Mouse (Mus musculus): ENCODE measurements at regions not wholly inside any gene's neighbourhood (a gene's known extent, or its start where the extent isn't known, plus 50 kb on each side); places are given as distances from the start of the nearest gene placed in this dataset.

DNA sequence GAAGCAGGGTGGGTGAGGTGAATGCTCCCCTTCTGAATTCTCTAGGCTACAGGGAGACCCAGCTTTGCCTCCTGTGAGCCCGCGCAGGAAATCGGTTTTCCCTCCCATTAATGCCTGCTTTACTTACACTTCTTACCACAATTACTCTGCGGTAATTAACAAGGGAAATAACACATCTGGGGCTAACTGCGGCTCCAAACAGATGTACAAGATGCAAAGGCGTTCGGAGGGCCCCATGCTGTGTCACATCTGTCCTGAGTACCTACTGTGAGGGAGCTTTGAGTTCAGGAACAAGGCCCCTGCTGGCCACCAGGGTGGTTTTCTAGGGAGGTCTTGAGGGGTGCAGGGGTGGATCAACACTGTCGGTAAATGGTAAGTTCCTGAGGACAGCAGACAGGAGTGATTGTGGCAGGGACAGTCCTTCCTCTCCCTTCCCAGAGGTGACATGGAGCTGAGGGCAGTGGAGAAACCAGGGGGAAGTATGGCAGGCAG, 184.0 kb upstream of the Zfp618 start:
- no peak for ATAC-seq

DNA sequence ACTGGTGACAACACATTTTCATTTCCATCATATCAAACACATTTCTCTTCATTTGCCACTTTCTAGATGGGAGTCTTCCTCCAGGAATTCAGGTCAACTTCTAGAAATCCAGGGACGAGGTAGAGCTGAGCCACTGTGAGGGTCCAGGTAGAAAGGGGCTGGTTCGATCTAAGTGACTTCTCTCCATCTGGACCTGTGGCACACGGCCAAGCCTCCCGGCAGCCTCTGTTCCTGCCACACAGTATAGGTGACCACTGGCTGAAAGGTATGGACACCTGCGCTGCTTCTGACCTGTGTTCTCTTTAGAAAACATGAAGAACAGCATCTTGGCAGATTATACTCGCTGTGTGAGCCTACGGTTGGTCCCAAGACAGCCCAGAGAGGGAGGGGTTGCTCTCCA, 179.7 kb upstream of the Zfp618 start:
- ATAC-seq (no peak), DNase-seq (no peak)
- no peak for TF ChIP-seq EP300 (IDR thresholded peaks at IDR 0.05; ENCODE audit: low read depth)
- no peak for TF ChIP-seq CTCF (IDR thresholded peaks at IDR 0.05; ENCODE audit: low read depth)
- WGBS (ENCODE audit: insufficient replicate concordance): 82% methylated on average over 7 of the region's 7 CpGs
- Histone ChIP-seq H3K4me2 (ENCODE audit: low read depth, low read length) (no peak overlapping the region), H3K9me3 (ENCODE audit: low read length) (no peaks in the 10 kb centered on the region), H3K27ac (ENCODE audit: low read depth) (no peak overlapping the region), H3K27me3 (ENCODE audit: insufficient read depth, low read length) (0 out of 2 replicates have a peak, but pooled peaks cover 3% of the 10 kb centered on the region), H3K9ac (replicated peaks) (no peak overlapping the region), H3K36me3 (replicated peaks; ENCODE audit: insufficient read depth, low read length) (no peaks in the 10 kb centered on the region), H3K4me3 (ENCODE audit: low read depth, low read length) (no peak overlapping the region), H3K4me1 (ENCODE audit: insufficient read depth) (no peaks in the 10 kb centered on the region)

More for the DNA sequence above, 184.0 kb upstream of the Zfp618 start:
- no peak overlapping the region for H3K4me2 ChIP-seq (ENCODE audit: low read depth, low read length)
- DNase-seq: no peak
- no peaks in the 10 kb centered on the region for H3K9me3 ChIP-seq (ENCODE audit: low read length)
- WGBS (ENCODE audit: insufficient replicate concordance): 35% methylated on average over 8 of the region's 8 CpGs
- H3K9ac ChIP-seq (replicated peaks): no peak overlapping the region
- TF ChIP-seq EP300 (IDR thresholded peaks at IDR 0.05; ENCODE audit: low read depth) (no peak), CTCF (IDR thresholded peaks at IDR 0.05; ENCODE audit: low read depth) (no peak)
- no peak overlapping the region for H3K4me3 ChIP-seq (ENCODE audit: low read depth, low read length)
- 0 out of 2 replicates have a peak, but pooled peaks cover 3% of the 10 kb centered on the region for H3K27me3 ChIP-seq (ENCODE audit: insufficient read depth, low read length)
- H3K36me3 ChIP-seq (replicated peaks; ENCODE audit: insufficient read depth, low read length): no peaks in the 10 kb centered on the region
- no peak overlapping the region for H3K27ac ChIP-seq (ENCODE audit: low read depth)
- no peaks in the 10 kb centered on the region for H3K4me1 ChIP-seq (ENCODE audit: insufficient read depth)

DNA sequence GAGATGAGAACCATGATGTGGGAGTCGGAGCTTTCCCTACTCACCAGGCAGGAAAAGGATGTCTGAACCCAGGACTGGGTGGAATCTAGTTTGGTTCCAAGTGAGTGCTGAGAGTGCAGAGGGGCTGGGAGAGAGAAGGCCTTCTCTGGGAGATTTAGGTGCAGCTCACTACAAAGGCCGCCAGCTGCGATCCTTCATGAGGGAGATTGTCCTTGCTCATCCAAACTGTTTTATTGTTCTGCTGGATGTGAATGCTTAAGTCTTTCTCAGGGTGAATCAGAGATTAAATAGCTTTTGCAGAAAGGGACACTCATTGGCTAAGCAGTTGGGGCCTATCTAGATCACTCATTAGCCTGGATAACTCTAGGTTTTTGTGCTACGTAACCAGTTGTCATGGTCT, 175.7 kb upstream of the Zfp618 start:
- Histone ChIP-seq H3K9ac (replicated peaks) (no peak overlapping the region), H3K36me3 (replicated peaks; ENCODE audit: insufficient read depth, low read length) (no peaks in the 10 kb centered on the region), H3K9me3 (ENCODE audit: low read length) (no peaks in the 10 kb centered on the region), H3K27me3 (ENCODE audit: insufficient read depth, low read length) (no peaks in the 10 kb centered on the region), H3K4me2 (ENCODE audit: low read depth, low read length) (no peak overlapping the region), H3K27ac (ENCODE audit: low read depth) (no peak overlapping the region), H3K4me3 (ENCODE audit: low read depth, low read length) (no peak overlapping the region), H3K4me1 (ENCODE audit: insufficient read depth) (no peaks in the 10 kb centered on the region)
- ATAC-seq: no peak
- no peak for TF ChIP-seq EP300 (IDR thresholded peaks at IDR 0.05; ENCODE audit: low read depth)
- TF ChIP-seq CTCF (IDR thresholded peaks at IDR 0.05; ENCODE audit: low read depth): no peak
- 88% methylated on average over 4 of the region's 4 CpGs for WGBS (ENCODE audit: insufficient replicate concordance)
- DNase-seq: no peak

DNA sequence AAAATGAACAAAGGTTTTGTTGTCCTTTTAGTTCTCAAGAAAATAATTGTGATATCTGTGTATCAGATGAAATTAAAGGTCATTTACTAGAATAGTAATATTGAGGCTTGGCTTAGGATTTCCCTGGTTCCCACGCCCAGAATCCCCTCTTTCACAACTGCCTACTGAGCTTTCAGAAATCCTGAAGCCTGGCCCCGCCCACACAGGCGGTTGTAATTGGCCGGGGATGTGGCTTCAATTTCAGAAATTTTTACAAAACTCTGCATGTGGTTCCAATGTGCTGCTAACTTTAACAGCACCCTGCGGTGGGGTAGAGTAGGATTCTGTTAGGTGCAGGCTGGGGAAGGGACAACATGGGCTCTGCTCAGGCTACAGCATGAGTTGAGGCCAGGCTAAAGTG, 171.8 kb upstream of the Zfp618 start:
- WGBS (ENCODE audit: insufficient replicate concordance): 62% methylated on average over 5 of the region's 5 CpGs
- Histone ChIP-seq H3K4me1 (ENCODE audit: insufficient read depth) (no peaks in the 10 kb centered on the region), H3K4me3 (ENCODE audit: low read depth, low read length) (no peak overlapping the region), H3K4me2 (ENCODE audit: low read depth, low read length) (no peak overlapping the region), H3K9ac (replicated peaks) (no peak overlapping the region), H3K27ac (ENCODE audit: low read depth) (no peak overlapping the region), H3K9me3 (ENCODE audit: low read length) (no peaks in the 10 kb centered on the region), H3K36me3 (replicated peaks; ENCODE audit: insufficient read depth, low read length) (no peaks in the 10 kb centered on the region), H3K27me3 (ENCODE audit: insufficient read depth, low read length) (no peaks in the 10 kb centered on the region)
- no peak for ATAC-seq
- TF ChIP-seq CTCF (IDR thresholded peaks at IDR 0.05; ENCODE audit: low read depth) (no peak), EP300 (IDR thresholded peaks at IDR 0.05; ENCODE audit: low read depth) (no peak)
- DNase-seq: no peak

DNA sequence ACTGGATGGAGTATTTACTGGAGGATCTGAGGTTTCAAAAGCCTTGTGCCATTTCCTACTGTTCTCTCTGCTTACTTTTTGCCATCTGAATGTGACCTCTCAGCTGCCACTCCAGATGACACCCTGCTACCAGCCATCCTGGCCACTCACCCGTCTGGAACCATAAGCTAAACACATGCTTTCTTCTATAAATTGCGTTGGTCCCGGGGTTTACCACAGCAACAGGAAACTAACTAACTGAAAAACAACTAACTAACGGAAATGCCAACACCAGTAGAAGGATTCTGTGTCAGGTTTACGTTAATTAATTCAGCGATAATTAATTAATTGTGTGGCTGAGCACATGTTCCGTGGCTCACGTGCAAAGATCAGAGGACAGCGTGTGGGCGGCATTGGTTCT, 169.8 kb upstream of the Zfp618 start:
- H3K27me3 ChIP-seq (ENCODE audit: insufficient read depth, low read length): no peaks in the 10 kb centered on the region
- WGBS (ENCODE audit: insufficient replicate concordance): 56% methylated on average over 10 of the region's 10 CpGs
- no peaks in the 10 kb centered on the region for H3K4me1 ChIP-seq (ENCODE audit: insufficient read depth)
- no peak overlapping the region for H3K4me2 ChIP-seq (ENCODE audit: low read depth, low read length)
- H3K9ac ChIP-seq (replicated peaks): no peak overlapping the region
- no peaks in the 10 kb centered on the region for H3K36me3 ChIP-seq (replicated peaks; ENCODE audit: insufficient read depth, low read length)
- DNase-seq: no peak
- no peak overlapping the region for H3K27ac ChIP-seq (ENCODE audit: low read depth)
- no peak overlapping the region for H3K4me3 ChIP-seq (ENCODE audit: low read depth, low read length)
- TF ChIP-seq EP300 (IDR thresholded peaks at IDR 0.05; ENCODE audit: low read depth) (no peak), CTCF (IDR thresholded peaks at IDR 0.05; ENCODE audit: low read depth) (no peak)
- H3K9me3 ChIP-seq (ENCODE audit: low read length): no peaks in the 10 kb centered on the region
- ATAC-seq: no peak

DNA sequence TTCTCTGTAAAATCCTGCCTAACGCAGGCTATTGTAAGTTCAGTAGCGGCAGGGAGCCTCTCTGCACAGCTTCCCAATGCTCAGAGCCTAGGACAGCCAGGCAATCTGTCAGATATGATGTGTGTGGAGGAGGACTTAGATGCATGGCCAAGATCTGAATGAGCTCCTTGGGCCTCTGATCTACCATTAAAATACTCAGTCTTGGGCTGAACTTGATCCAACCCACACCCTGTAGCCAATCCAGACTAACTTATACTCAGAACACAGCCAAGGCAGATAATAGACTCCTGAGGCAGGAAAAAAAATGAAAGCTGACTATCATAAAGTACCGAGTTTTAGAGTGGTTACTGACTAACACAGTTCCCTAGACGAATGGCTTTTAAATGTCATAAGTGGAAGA, 165.4 kb upstream of the Zfp618 start:
- Histone ChIP-seq H3K36me3 (replicated peaks; ENCODE audit: insufficient read depth, low read length) (no peaks in the 10 kb centered on the region), H3K9ac (replicated peaks) (no peak overlapping the region), H3K4me2 (ENCODE audit: low read depth, low read length) (no peak overlapping the region), H3K9me3 (ENCODE audit: low read length) (no peaks in the 10 kb centered on the region), H3K27ac (ENCODE audit: low read depth) (no peak overlapping the region), H3K4me3 (ENCODE audit: low read depth, low read length) (no peak overlapping the region), H3K27me3 (ENCODE audit: insufficient read depth, low read length) (no peaks in the 10 kb centered on the region), H3K4me1 (ENCODE audit: insufficient read depth) (no peaks in the 10 kb centered on the region)
- 77% methylated on average over 4 of the region's 4 CpGs for WGBS (ENCODE audit: insufficient replicate concordance)
- TF ChIP-seq CTCF (IDR thresholded peaks at IDR 0.05; ENCODE audit: low read depth) (no peak), EP300 (IDR thresholded peaks at IDR 0.05; ENCODE audit: low read depth) (no peak)
- ATAC-seq (no peak), DNase-seq (no peak)

DNA sequence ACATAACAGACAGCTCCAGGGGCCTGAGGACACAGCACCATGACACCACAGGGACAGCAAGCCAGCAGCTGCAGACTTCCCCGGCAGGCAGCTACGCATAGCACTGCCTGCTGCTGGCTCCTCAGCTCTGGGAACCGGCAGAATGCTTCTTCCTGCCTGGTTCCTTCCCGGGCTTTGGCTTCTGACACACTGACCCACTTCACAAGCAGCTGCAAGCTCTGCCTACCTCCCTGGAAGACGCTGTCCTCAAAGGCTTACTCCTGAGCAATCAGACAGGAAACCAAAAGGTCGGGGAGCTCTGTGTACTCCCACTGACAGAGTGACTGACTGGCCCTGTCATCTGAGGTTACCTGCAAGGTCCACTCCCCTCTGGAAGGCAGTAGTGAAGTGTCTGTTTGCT, 159.5 kb upstream of the Zfp618 start:
- Histone ChIP-seq H3K4me1 (ENCODE audit: insufficient read depth) (no peaks in the 10 kb centered on the region), H3K4me3 (ENCODE audit: low read depth, low read length) (no peak overlapping the region), H3K4me2 (ENCODE audit: low read depth, low read length) (no peak overlapping the region), H3K9ac (replicated peaks) (no peak overlapping the region), H3K9me3 (ENCODE audit: low read length) (no peaks in the 10 kb centered on the region), H3K36me3 (replicated peaks; ENCODE audit: insufficient read depth, low read length) (no peaks in the 10 kb centered on the region), H3K27me3 (ENCODE audit: insufficient read depth, low read length) (no peaks in the 10 kb centered on the region), H3K27ac (ENCODE audit: low read depth) (no peak overlapping the region)
- DNase-seq: no peak
- 4% methylated on average over 6 of the region's 6 CpGs for WGBS (ENCODE audit: insufficient replicate concordance)
- TF ChIP-seq CTCF (IDR thresholded peaks at IDR 0.05; ENCODE audit: low read depth) (no peak), EP300 (IDR thresholded peaks at IDR 0.05; ENCODE audit: low read depth) (no peak)
- ATAC-seq: no peak
